Mouse (Mus musculus): Measurements from ENCODE around the gene Mapkap1.

DNA sequence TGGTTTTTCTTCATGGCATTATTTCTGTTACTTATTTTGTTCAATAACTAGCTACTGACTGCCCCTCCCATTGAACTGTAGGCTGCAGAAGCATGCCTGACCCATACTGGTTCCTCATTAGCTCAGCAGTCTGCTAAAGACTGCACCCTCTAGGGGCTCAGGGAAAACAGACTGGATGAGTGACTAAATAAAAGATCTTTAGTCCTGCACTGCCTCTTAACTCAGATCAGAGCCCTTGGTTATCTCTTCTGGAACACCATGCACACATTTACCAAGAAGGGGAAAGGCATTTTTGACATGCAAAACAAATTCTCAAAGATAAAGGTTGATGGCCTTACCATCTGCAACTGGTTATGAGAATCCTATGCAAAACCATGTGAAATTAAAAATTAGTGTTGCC, 157.3 kb downstream of the Mapkap1 start:
- no peak for TF ChIP-seq CTCF (IDR thresholded peaks at IDR 0.05; ENCODE audit: borderline replicate concordance, extremely low read depth, insufficient read depth, insufficient read length)
- TF ChIP-seq POLR2A (IDR thresholded peaks at IDR 0.05; ENCODE audit: borderline replicate concordance, extremely low read depth, insufficient read depth, insufficient read length, poor library complexity, severe bottlenecking): no peak
